ENCODE assay signal across 19 mouse cellular contexts in the genomic region with DNA sequence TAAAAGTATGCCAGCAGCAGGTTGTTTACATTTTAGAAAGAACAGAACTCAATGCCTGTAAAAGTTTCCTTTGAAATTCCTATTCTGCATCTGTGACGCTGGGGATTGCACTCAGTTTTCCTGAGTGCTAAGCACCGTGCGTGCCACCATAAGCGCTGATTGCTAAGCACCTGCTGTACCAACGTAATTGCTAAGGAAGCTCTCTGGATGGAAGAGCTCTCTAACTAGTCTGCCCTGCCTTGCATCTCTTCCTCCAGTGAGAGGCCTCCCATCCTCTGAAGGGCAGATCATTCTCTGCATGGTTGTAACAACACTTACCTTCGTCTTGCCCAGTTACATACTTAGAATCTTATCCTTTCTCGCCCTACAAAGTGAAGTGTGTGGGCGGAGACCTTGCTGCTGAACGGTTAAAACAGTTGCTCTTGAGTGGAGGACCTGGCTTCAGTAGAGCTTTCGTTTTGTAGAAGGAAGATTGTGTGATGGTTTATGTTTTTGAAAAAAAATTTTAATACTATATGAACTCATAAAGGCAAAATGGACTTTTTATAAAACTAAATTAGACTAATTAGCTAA. TPM values are rescaled to one million over a fixed set of nuclear protein-coding genes. Genes with fewer than 3 reads are reported as not detected.
DNase-seq lines count a peak whose midpoint lies in the region; ATAC-seq and TF ChIP-seq lines count a peak whose summit lies in the region.
"Had no signal": no experiment of that assay in that cellular context is flagged by ENCODE, and none has a peak within 500 bp of the region (broad histone marks: within the 10 kb centered on the region; RNA-seq: fewer than 3 reads in every experiment).

No protein-coding gene starts in this region.

- H3K4me3 ChIP-seq in heart, embryonic 12.5 days: no peak overlapping the region
- no peak overlapping the region for H3K4me3 ChIP-seq in left cerebral cortex, adult 2 months
- peak overlapping the region; percentile 42 for H3K4me3 ChIP-seq in lung, adult 2 months (replicated peaks; ENCODE audit: extremely low read depth, low read depth, low read length)
- H3K4me3 ChIP-seq: embryonic facial prominence, embryonic 13.5 days; hindbrain, embryonic 12.5 days; limb, embryonic 10.5 days had no signal

- DNase-seq in heart, postnatal 25 days (ENCODE audit: low spot score): no peak
- DNase-seq in left cerebral cortex, adult 2 months (ENCODE audit: extremely low spot score in 1 of 2, low spot score in 2 of 2): no peak
- DNase-seq in left cerebral cortex, postnatal 25 days (ENCODE audit: low spot score in 2 of 2): no peak
- peak; percentile 20 for DNase-seq in lung, adult 2 months
- peak; percentile 37 for DNase-seq in lung, postnatal 25 days (ENCODE audit: low spot score)
- no peak for DNase-seq in spleen, adult 18-20 months
- no peak for DNase-seq in gastrocnemius, adult 18-20 months (ENCODE audit: low spot score)
- DNase-seq: adrenal gland, adult 2 months; cerebellum, adult 8-10 months; kidney, adult 8-10 months; kidney, postnatal 14 days; right cerebral cortex, adult 18-20 months; thymus, postnatal 25 days had no signal

- H3K9me3 ChIP-seq in heart, embryonic 12.5 days (replicated peaks): no peaks in the 10 kb centered on the region
- H3K9me3 ChIP-seq: embryonic facial prominence, embryonic 13.5 days; hindbrain, embryonic 12.5 days; limb, embryonic 10.5 days had no signal

- H3K36me3 ChIP-seq in heart, embryonic 12.5 days: peaks cover 12% of the 10 kb centered on the region; the same call in 1 of the 2 replicates

- peak overlapping the region; percentile 36; the same call in 1 of the 2 replicates for H3K4me2 ChIP-seq in heart, embryonic 12.5 days
- H3K4me2 ChIP-seq: embryonic facial prominence, embryonic 13.5 days; hindbrain, embryonic 12.5 days had no signal

- no peak overlapping the region for H3K9ac ChIP-seq in heart, embryonic 12.5 days
- H3K9ac ChIP-seq: embryonic facial prominence, embryonic 13.5 days; hindbrain, embryonic 12.5 days had no signal

- peak overlapping the region; percentile 88 for H3K27ac ChIP-seq in heart, embryonic 12.5 days (ENCODE audit: poor library complexity, severe bottlenecking)
- H3K27ac ChIP-seq in left cerebral cortex, adult 2 months: peak overlapping the region; percentile 72
- H3K27ac ChIP-seq: embryonic facial prominence, embryonic 13.5 days; hindbrain, embryonic 12.5 days; limb, embryonic 10.5 days had no signal

- no peak for TF ChIP-seq CTCF in left cerebral cortex, adult 2 months (IDR thresholded peaks at IDR 0.05)
- no peak for TF ChIP-seq CTCF in lung, adult 2 months (IDR thresholded peaks at IDR 0.05; ENCODE audit: insufficient read depth, low read length)

- peaks cover 18% of the 10 kb centered on the region for H3K4me1 ChIP-seq in heart, embryonic 12.5 days (replicated peaks)
- no peaks in the 10 kb centered on the region for H3K4me1 ChIP-seq in lung, adult 2 months (ENCODE audit: control insufficient read depth, insufficient read depth, low read length)
- H3K4me1 ChIP-seq: embryonic facial prominence, embryonic 13.5 days; hindbrain, embryonic 12.5 days; limb, embryonic 10.5 days had no signal

- WGBS in heart, embryonic 12.5 days: 59% methylated on average over 10 of the region's 10 CpGs
- WGBS in lung, adult 2 months: 53% methylated on average over 10 of the region's 10 CpGs

- ATAC-seq in heart, embryonic 12.5 days (ENCODE audit: insufficient number of reproducible peaks, low FRiP score): no peak
- ATAC-seq: forebrain, embryonic 14.5 days had no signal

- no peaks in the 10 kb centered on the region for H3K27me3 ChIP-seq in heart, embryonic 12.5 days (replicated peaks)
- H3K27me3 ChIP-seq: embryonic facial prominence, embryonic 13.5 days; hindbrain, embryonic 12.5 days had no signal

- intact Hi-C loops in heart, postnatal 25 days (cut with DNase I): no loop called here
- intact Hi-C loops in left cerebral cortex, adult 2 months (cut with DNase I): no loop called here
- intact Hi-C loops in left cerebral cortex, postnatal 25 days (cut with DNase I): no loop called here

- TF ChIP-seq POLR2A in lung, adult 2 months (IDR thresholded peaks at IDR 0.05; ENCODE audit: borderline replicate concordance, extremely low read depth, low read depth, low read length): no peak

RNA-seq across cellular contexts. Expression of a gene that starts 12.7 kb away (rescaled TPM):
- 5.7 and 7.0 TPM in 2 replicates for polyA plus RNA-seq in heart, embryonic 12.5 days (2016; fragmentation: Nextera tagmentation; extraction: Ambion mirVana)
- total RNA-seq in heart, postnatal 25 days (2021): 1 to 10 TPM; 2.0 to 2.6 TPM
- 10 to 100 TPM; 94.8 TPM for total RNA-seq in left cerebral cortex, adult 2 months (2021)
- 10 to 100 TPM; 95.6 to 98.1 TPM for total RNA-seq in left cerebral cortex, postnatal 25 days (2021)
- 0.84 and 1.3 TPM in 2 replicates for polyA plus RNA-seq in lung, adult 2 months (2012; rRNA removed)
- 1 to 10 TPM; 2.0 to 2.2 TPM for total RNA-seq in gastrocnemius, adult 18-20 months (2021)
- total RNA-seq: monocyte, adult 5-6 weeks had no signal

Comparison
In these comparisons a context has a peak if more than half of its experiments do, and no peak if none do; other contexts are left out.
1. DNase-seq: peak in lung, adult 2 months (single experiment) and lung, postnatal 25 days (single experiment); none in heart, postnatal 25 days (single experiment), left cerebral cortex, adult 2 months (0 of 2), left cerebral cortex, postnatal 25 days (0 of 2), spleen, adult 18-20 months (0 of 2) and gastrocnemius, adult 18-20 months (single experiment).
2. RNA of a gene that starts 12.7 kb away (total RNA-seq): 95.6 to 98.1 TPM in left cerebral cortex, postnatal 25 days and 94.8 TPM in left cerebral cortex, adult 2 months; 2.0 to 2.6 TPM in heart, postnatal 25 days and 2.0 to 2.2 TPM in gastrocnemius, adult 18-20 months; every median in the first group is over 10 times any median in the second.